Mouse (Mus musculus): ENCODE measurements around the gene Gm21969.

The Gm21969 gene

GRCm38 (mm10) chr4:139669847-139670246, 66.9 kb downstream of the Gm21969 start:
- peak; percentile 20 to 34 for DNase-seq

DNA sequence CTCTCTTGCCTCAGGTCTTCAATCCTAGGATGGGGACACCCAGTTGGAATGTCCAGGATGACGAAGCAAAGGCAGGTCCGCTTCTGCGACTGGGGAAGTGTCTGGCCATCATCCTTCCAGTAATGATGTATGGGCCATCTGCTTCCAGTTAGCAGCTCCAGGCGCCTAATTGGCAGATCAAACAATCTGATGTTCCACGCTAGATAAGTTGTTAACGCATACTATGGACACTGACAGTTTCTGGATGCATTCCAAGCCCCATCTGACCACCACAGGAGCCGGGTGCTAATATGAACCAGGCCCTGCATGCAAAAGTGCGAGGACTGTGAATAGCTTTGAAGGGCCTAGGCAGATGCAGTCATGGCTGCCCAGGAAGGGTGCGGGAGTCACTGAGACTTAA, 72.7 kb downstream of the Gm21969 start:
- no peak for DNase-seq

DNA sequence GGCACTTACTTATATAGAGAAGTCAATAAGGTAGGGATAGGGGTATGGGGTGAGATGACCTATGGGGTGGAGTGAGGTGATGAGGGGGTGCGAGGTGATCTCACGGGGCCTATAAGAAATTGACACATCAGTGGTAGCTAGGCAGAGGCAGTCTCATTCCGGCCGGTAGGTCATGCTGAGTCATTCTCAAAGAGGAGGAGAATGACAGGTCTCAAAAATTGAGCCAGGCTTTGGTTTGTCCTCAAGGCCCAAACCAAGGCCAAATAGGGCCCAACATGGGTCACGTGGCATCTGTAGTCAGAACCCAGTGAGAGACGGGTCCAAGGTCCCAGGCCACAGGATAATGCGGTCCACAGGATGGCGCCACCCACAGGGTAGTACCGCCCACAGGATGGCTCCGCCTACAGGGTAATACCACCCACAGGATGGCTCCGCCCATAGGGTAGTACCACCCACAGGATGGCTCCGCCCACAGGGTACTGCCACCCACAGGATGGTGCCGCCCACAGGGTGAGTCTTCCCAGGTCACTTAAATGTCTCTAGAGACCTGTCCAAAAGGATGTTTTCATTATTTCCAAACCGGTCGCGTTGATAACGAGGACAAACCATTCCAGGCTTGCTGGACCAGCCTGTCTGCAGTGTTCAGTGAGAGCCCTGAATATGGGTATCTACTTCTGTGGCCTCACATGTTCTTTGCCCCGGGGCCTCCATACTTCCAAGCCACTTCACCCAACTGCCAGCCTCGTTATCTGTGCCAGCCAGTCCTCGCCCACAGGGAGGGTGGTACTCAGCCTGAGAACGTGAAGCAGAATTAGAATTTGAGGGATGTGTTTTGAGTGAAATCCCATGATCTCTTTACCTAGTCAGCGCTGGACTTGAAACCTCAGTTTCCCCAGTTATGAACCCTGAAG, 81.0 kb downstream of the Gm21969 start:
- peak in 1 of 2 experiments; percentile 5 for DNase-seq

DNA sequence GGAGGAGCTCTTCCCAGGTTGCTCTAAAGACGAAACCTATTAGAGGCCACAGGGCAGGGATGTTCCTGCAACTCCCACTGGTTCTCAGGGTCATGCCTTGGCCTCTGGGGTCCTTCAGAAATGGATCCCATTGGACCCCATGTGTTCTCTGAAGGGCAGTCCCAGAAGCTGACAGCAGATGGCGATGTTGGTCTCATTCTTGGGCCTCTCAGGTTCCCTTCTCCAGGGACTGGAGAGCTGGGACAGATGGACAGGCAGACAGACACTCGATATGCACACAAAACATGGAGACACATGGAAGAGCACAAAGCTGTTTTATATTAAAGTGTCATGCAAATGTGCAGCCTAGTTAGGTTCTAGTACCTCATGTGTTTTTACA, 81.6 kb downstream of the Gm21969 start:
- DNase-seq = peak; percentile 21 to 36

DNA sequence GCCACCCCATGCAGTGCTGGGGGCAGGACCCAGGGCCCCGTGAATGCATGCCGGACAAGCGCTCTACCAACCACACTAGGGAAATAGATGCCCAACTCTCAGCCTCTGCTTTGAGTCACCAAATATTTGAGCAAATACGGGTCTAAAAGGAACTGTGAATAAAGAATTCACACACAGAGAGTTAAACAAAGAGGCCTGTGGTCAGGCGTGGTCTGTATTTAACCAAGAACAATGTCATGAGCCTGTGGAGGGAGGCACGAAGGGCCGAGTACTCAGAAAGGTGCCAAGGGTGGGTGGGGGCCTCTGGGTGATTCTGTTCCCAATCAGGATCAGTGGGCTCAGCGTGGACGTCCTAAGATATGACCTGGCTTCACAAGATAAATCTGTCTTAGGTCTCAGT, 85.1 kb downstream of the Gm21969 start:
- DNase-seq = peak in 1 of 2 experiments; percentile 17

- DNase-seq = no peak
Measured at GRCm38 (mm10) chr4:139689627-139690269, 86.8 kb downstream of the Gm21969 start.

- no peak for DNase-seq
Measured at GRCm38 (mm10) chr4:139693315-139693714, 90.3 kb downstream of the Gm21969 start.

GRCm38 (mm10) chr4:139697755-139698154, 94.8 kb downstream of the Gm21969 start:
- DNase-seq = no peak

GRCm38 (mm10) chr4:139698602-139699001, 95.6 kb downstream of the Gm21969 start:
- no peak for DNase-seq

DNA sequence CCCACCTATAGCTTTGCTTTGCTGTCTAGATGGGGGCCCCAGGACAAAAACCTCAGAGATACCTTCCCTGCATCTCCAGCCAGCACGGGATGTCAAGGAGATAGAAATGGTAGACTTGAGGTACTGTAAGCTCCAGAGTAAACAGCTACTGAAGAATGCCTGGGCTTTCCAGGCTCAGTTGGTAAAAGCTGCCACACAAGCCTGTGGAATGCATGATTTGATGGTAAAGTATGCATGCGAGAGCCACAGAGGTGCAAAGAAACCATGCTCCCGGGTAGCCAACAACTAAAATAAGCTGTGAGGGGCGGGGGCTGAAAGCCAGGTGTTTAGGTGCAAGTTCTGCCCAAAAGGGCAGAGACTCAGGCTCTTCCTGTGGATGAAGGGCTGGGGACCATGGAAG, 99.9 kb downstream of the Gm21969 start:
- no peak for DNase-seq

- DNase-seq = no peak
Measured at GRCm38 (mm10) chr4:139703468-139703867, 100.5 kb downstream of the Gm21969 start.

DNA sequence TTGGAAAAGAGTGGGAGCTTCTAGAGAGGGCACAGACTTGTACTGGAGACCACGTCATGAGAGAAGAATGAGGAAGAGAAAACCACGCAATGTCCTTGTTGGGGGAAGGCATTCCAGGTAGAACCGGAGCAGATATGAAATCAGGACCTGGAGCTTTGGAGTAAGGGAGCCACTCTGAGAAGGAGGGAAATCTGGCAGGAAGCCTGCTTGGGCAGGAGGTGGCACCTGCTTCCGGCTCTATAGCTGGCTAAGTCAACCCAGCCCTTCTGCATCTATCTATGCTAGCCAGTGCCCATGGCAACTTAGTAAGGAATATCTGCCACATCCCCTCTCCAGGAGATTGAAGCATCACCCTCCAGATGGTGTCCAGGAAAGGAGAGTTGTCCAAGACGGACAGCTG, 103.0 kb downstream of the Gm21969 start:
- no peak for DNase-seq

GRCm38 (mm10) chr4:139710467-139711334, 107.7 kb downstream of the Gm21969 start:
- DNase-seq = no peak
